Mouse (Mus musculus) midbrain, embryonic 13.5 days (tissue): ENCODE measurements around the gene Mmp25. TPM values are rescaled to one million over a fixed set of nuclear protein-coding genes. Genes with fewer than 3 reads are reported as not detected.

Source experiments
- ATAC-seq: fragments of 200-750 bp; cut with Nextera tagmentation; 2 replicates; pipeline ENCODE4 v1.8.0; 2017; ENCODE audit warnings: mild to moderate bottlenecking, moderate TSS enrichment, moderate library complexity
- H3K27ac ChIP-seq: fragments of 300-500 bp; sonication (generic); 2 replicates; pipeline ENCODE4 v1.5.1; 2015; ENCODE audit warnings: inconsistent platforms, mild to moderate bottlenecking, moderate library complexity
- H3K27me3 ChIP-seq: fragments of 300-500 bp; sonication (generic); 2 replicates; pipeline ENCODE4 v1.6.1; 2015; ENCODE audit warnings: mild to moderate bottlenecking, inconsistent platforms
- H3K36me3 ChIP-seq: fragments of 300-500 bp; sonication (generic); 2 replicates; pipeline ENCODE4 v1.6.1; 2015; ENCODE audit warnings: mild to moderate bottlenecking, inconsistent platforms
- H3K4me1 ChIP-seq: fragments of 300-500 bp; sonication (generic); replicated peaks from 2 replicates; pipeline ENCODE4 v1.6.1; 2015; ENCODE audit warnings: inconsistent platforms
- H3K4me2 ChIP-seq: fragments of 300-500 bp; sonication (generic); replicated peaks from 2 replicates; pipeline ENCODE4 v1.6.1; 2015; ENCODE audit warnings: moderate library complexity, mild to moderate bottlenecking, inconsistent platforms
- H3K4me3 ChIP-seq: fragments of 300-500 bp; sonication (generic); replicated peaks from 2 replicates; pipeline ENCODE4 v1.5.1; 2015; ENCODE audit warnings: mild to moderate bottlenecking, inconsistent platforms
- H3K9ac ChIP-seq: fragments of 300-500 bp; sonication (generic); replicated peaks from 2 replicates; pipeline ENCODE4 v1.6.1; 2015; ENCODE audit warnings: mild to moderate bottlenecking, inconsistent platforms
- H3K9me3 ChIP-seq: fragments of 300-500 bp; sonication (generic); 2 replicates; pipeline ENCODE4 v1.6.1; 2016; ENCODE audit warnings: mild to moderate bottlenecking, inconsistent platforms
- WGBS: fragments of 180-500 bp; shearing (Covaris S2); methylation state at CpG from one replicate; pipeline ENCODE4 v1.1.7; 2015; 5-methylcytosine and 5-hydroxymethylcytosine counted together
- polyA plus RNA-seq: library from polyadenylated mRNA; unstranded; fragments of >200 nt; fragmentation: Nextera tagmentation; extraction: Ambion mirVana; gene quantifications from 2 replicates; pipeline ENCODE4 v1.2.1, GENCODE M21; 2015

The Mmp25 gene
- polyA plus RNA-seq, 1 experiment from 2014 or later = 1.1 TPM

GRCm38 (mm10) chr17:23675564-23676281 lies 30.6 kb upstream of the Mmp25 start:
- H3K4me2 ChIP-seq = peak overlapping the region; percentile 89
- peaks cover 63% of the 10 kb centered on the region for H3K27me3 ChIP-seq
- H3K4me3 ChIP-seq = peak overlapping the region; percentile 46
- H3K9me3 ChIP-seq = no peaks in the 10 kb centered on the region
- no peak overlapping the region for H3K27ac ChIP-seq
- H3K9ac ChIP-seq = peak overlapping the region; percentile 62
- H3K4me1 ChIP-seq = peaks cover 46% of the 10 kb centered on the region
- WGBS = 11% methylated on average over 15 of the region's 15 CpGs
- ATAC-seq = no peak
- no peaks in the 10 kb centered on the region for H3K36me3 ChIP-seq

GRCm38 (mm10) chr17:23675127-23675526 lies 30.1 kb upstream of the Mmp25 start:
- Histone ChIP-seq H3K4me2 (peak overlapping the region; percentile 73), H3K9me3 (no peaks in the 10 kb centered on the region), H3K4me1 (peaks cover 46% of the 10 kb centered on the region), H3K27ac (no peak overlapping the region), H3K36me3 (no peaks in the 10 kb centered on the region), H3K9ac (no peak overlapping the region), H3K4me3 (peak overlapping the region; percentile 63; the same call in 1 of the 2 replicates), H3K27me3 (peaks cover 57% of the 10 kb centered on the region)
- ATAC-seq = no peak
- 47% methylated on average over 5 of the region's 5 CpGs for WGBS

- 45% methylated on average over 9 of the region's 9 CpGs for WGBS
- H3K4me1 ChIP-seq = peaks cover 44% of the 10 kb centered on the region
- H3K27ac ChIP-seq = no peak overlapping the region
- peak overlapping the region; percentile 72 for H3K9ac ChIP-seq
- H3K36me3 ChIP-seq = peaks cover 7% of the 10 kb centered on the region; the same call in 1 of the 2 replicates
- H3K4me2 ChIP-seq = peak overlapping the region; percentile 73
- peaks cover 50% of the 10 kb centered on the region for H3K27me3 ChIP-seq
- no peak for ATAC-seq
- no peaks in the 10 kb centered on the region for H3K9me3 ChIP-seq
- peak overlapping the region; percentile 63 for H3K4me3 ChIP-seq
Measured at GRCm38 (mm10) chr17:23674271-23674952, 29.3 kb upstream of the Mmp25 start.

DNA sequence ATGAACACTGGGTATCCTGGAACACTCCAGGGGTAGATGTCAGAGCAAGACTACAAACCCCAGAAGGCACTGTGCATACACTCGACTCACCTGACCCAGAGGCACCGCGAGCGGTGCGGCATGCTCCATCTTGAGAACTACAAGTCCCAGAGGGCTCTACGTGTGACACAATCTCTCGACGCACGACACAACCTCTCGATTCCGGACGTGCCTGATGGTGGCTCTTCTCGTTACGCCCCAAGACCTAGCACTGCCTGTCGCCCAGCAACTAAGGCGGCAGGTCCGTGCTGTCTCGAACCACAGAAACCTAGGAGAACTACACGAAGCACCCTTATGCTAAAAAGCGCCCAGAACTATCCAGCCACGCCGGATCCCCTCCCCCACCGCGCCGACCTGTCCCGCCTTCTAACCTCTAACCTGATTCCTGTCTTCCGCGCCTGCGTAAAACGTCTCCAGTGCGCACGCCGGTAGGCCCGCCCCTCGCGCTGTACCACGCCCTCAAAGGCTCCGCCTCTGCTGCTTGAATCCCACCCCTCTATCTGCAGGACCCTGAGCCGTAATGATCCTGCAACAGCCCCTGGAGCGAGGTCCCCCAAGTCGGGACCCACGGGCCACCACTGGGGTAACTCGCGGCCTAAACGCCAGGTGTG lies 28.5 kb upstream of the Mmp25 start, which contains the start of the genes Hcfc1r1 and Thoc6:
Hcfc1r1 (plus strand) TSS at position 173 of the 650 bp plus-strand sequence.
Thoc6 (minus strand) TSS at position 459 of the 650 bp plus-strand sequence.
- H3K27me3 ChIP-seq = peaks cover 41% of the 10 kb centered on the region
- H3K27ac ChIP-seq = peak within 1 kb of the TSS; percentile 77; the same call in 1 of the 2 replicates
- peak within 1 kb of the TSS; percentile 73 for H3K4me2 ChIP-seq
- under 1% methylated on average over 45 of the region's 45 CpGs for WGBS
- peak within 1 kb of the TSS; percentile 72 for H3K9ac ChIP-seq
- peaks cover 15% of the 10 kb centered on the region for H3K36me3 ChIP-seq
- peak within 1 kb of the TSS; percentile 63 for H3K4me3 ChIP-seq
- no peaks in the 10 kb centered on the region for H3K9me3 ChIP-seq
- peak; percentile 96 for ATAC-seq
- peaks cover 40% of the 10 kb centered on the region for H3K4me1 ChIP-seq

GRCm38 (mm10) chr17:23672761-23673160 lies 27.7 kb upstream of the Mmp25 start:
- Histone ChIP-seq H3K4me2 (peak overlapping the region; percentile 73), H3K4me1 (peaks cover 40% of the 10 kb centered on the region), H3K9ac (0 out of 2 replicates have a peak overlapping the region, but pooled peaks have one; percentile 72), H3K27me3 (peaks cover 33% of the 10 kb centered on the region), H3K4me3 (peak overlapping the region; percentile 63; the same call in 1 of the 2 replicates), H3K36me3 (peaks cover 23% of the 10 kb centered on the region), H3K27ac (no peak overlapping the region), H3K9me3 (no peaks in the 10 kb centered on the region)
- ATAC-seq = peak; percentile 0; the same call in 1 of the 2 replicates
- WGBS = 73% methylated on average over 3 of the region's 3 CpGs

DNA sequence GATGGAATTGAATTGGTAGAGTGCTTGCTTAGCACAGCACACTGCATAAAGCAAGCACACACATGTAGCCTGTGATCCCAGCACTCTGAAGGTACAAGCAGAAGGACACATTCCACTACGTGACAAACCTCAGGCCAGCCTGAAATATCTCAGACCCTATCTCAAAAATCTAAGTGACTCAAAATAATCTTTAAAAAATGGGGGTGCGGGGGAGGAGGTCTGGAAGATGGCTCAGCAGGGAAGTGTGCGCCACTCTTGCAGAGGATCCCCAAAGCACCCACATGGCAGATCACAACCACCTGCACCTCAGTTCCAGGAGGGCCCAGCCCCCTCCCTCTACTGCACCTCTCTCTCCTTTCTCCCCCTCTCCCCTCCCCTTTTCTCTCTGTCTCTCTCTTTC lies 26.4 kb upstream of the Mmp25 start:
- Histone ChIP-seq H3K9ac (no peak overlapping the region; the same call in 1 of the 2 replicates), H3K27ac (no peak overlapping the region), H3K4me1 (peaks cover 30% of the 10 kb centered on the region), H3K27me3 (peaks cover 23% of the 10 kb centered on the region), H3K4me3 (no peak overlapping the region), H3K9me3 (no peaks in the 10 kb centered on the region), H3K36me3 (peaks cover 36% of the 10 kb centered on the region), H3K4me2 (no peak overlapping the region)
- no peak for ATAC-seq
- 97% methylated on average over 3 of the region's 3 CpGs for WGBS

- Histone ChIP-seq H3K27me3 (peaks cover 14% of the 10 kb centered on the region), H3K4me2 (no peak overlapping the region), H3K4me3 (no peak overlapping the region)
Measured at GRCm38 (mm10) chr17:23670516-23671074, 25.5 kb upstream of the Mmp25 start.

DNA sequence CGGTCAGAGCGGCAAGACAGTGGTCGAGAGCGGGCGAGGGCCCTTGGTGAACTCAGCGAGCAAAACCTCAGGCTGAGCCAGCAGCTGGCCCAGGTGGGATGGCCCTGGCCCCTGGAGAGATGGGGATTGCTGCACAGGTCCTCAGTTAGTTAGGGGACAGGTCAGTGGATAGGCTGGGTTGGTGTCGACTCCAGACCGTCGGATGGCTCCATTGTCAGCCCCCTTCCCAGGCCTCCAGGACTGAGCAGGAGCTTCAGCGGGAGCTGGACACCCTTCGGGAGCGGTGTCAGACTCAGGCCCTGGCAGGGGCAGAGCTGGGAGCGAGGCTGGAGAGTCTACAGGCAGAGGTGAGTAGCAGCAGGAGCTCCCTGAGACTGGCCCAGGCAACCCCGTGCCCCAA lies 20.4 kb upstream of the Mmp25 start:
- 0 out of 2 replicates have a peak, but pooled peaks have one; percentile 12 for ATAC-seq
- no peak overlapping the region for H3K27ac ChIP-seq
- WGBS = 79% methylated on average over 14 of the region's 14 CpGs
- H3K4me1 ChIP-seq = no peaks in the 10 kb centered on the region
- H3K9ac ChIP-seq = peak overlapping the region; percentile 6; the same call in 1 of the 2 replicates
- H3K36me3 ChIP-seq = peaks cover 37% of the 10 kb centered on the region
- no peak overlapping the region for H3K4me3 ChIP-seq
- peaks cover 32% of the 10 kb centered on the region for H3K27me3 ChIP-seq
- H3K4me2 ChIP-seq = no peak overlapping the region
- H3K9me3 ChIP-seq = no peaks in the 10 kb centered on the region

More at GRCm38 (mm10) chr17:23670516-23671074, 25.5 kb upstream of the Mmp25 start:
- no peak for ATAC-seq
- peaks cover 37% of the 10 kb centered on the region for H3K36me3 ChIP-seq
- H3K27ac ChIP-seq = no peak overlapping the region
- H3K9ac ChIP-seq = no peak overlapping the region
- H3K4me1 ChIP-seq = peaks cover 20% of the 10 kb centered on the region
- H3K9me3 ChIP-seq = no peaks in the 10 kb centered on the region
- WGBS = 94% methylated on average over 7 of the region's 7 CpGs

GRCm38 (mm10) chr17:23664556-23665021 lies 19.5 kb upstream of the Mmp25 start:
- peak; percentile 41 for ATAC-seq

DNA sequence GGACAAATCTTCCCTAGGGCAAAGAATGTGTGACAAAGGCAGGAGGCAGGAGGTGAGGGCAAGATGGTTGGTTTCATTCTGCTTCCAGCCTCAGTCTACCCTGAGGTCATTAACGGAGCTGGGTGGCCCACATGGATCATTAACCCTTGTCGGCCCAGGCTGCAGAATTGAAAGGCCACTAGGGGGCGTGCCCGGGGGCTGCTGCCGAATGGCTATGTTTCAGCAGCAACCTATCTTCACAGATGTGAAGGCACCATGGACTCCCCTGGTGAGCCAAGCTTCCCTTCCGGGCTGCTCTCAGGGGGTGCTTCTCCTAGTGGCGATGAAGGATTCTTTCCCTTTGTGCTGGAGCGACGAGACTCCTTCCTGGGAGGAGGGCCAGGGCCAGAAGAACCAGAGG lies 16.4 kb upstream of the Mmp25 start:
- no peaks in the 10 kb centered on the region for H3K9me3 ChIP-seq
- no peak overlapping the region for H3K9ac ChIP-seq
- H3K4me1 ChIP-seq = no peaks in the 10 kb centered on the region
- H3K27ac ChIP-seq = no peak overlapping the region
- H3K36me3 ChIP-seq = peaks cover 1% of the 10 kb centered on the region
- H3K4me2 ChIP-seq = no peak overlapping the region
- 1% methylated on average over 9 of the region's 9 CpGs for WGBS
- no peak for ATAC-seq
- H3K27me3 ChIP-seq = peaks cover 53% of the 10 kb centered on the region
- H3K4me3 ChIP-seq = no peak overlapping the region

More at GRCm38 (mm10) chr17:23664556-23665021, 19.5 kb upstream of the Mmp25 start:
- Histone ChIP-seq H3K9ac (no peak overlapping the region), H3K4me3 (no peak overlapping the region), H3K4me2 (no peak overlapping the region), H3K27me3 (peaks cover 42% of the 10 kb centered on the region), H3K36me3 (peaks cover 31% of the 10 kb centered on the region), H3K27ac (no peak overlapping the region), H3K4me1 (no peaks in the 10 kb centered on the region), H3K9me3 (no peaks in the 10 kb centered on the region)
- WGBS = 5% methylated on average over 5 of the region's 5 CpGs

DNA sequence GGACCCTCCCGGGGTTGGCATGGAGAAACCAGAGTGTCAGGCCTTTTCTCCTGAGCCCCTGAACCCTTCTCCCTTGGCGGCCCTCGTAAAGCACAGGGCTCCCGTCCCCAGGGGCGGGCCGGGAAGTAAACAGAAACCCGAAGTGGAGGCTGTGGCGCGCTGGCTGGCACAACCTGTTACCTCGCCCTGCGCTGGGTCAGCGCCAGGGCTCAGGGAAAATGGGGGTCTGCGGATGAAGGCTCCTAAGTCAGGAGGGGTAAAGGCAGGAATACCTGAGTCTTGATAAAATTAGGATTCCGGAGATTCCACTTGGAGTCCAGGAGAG lies 15.8 kb upstream of the Mmp25 start:
- Histone ChIP-seq H3K4me3 (no peak overlapping the region), H3K27ac (no peak overlapping the region), H3K9me3 (no peaks in the 10 kb centered on the region), H3K9ac (no peak overlapping the region), H3K4me2 (no peak overlapping the region), H3K27me3 (peaks cover 53% of the 10 kb centered on the region), H3K4me1 (no peaks in the 10 kb centered on the region), H3K36me3 (no peaks in the 10 kb centered on the region)
- 7% methylated on average over 14 of the region's 14 CpGs for WGBS
- no peak for ATAC-seq
